Mouse (Mus musculus): ENCODE results near the gene Bcar3.

The Bcar3 gene

GRCm38 (mm10) chr3:122421042-122421702 is 127.2 kb downstream of the Bcar3 start:
- DNase-seq: no peak

GRCm38 (mm10) chr3:122421802-122422201 is 127.9 kb downstream of the Bcar3 start:
- DNase-seq: no peak

- DNase-seq: no peak
These were observed 128.3 kb downstream of the Bcar3 start for GRCm38 (mm10) chr3:122422276-122422675.

GRCm38 (mm10) chr3:122423643-122424042 is 129.7 kb downstream of the Bcar3 start:
- DNase-seq: no peak

- DNase-seq: no peak
These were observed 134.4 kb downstream of the Bcar3 start for GRCm38 (mm10) chr3:122428325-122428821.

GRCm38 (mm10) chr3:122430780-122431497 is 137.0 kb downstream of the Bcar3 start:
- no peak for DNase-seq

- no peak for DNase-seq
These were observed 139.0 kb downstream of the Bcar3 start for GRCm38 (mm10) chr3:122432811-122433406.

GRCm38 (mm10) chr3:122433975-122434626 is 140.2 kb downstream of the Bcar3 start:
- no peak for DNase-seq

- DNase-seq: no peak
These were observed 141.3 kb downstream of the Bcar3 start for GRCm38 (mm10) chr3:122434983-122435935.

GRCm38 (mm10) chr3:122438143-122438825 is 144.3 kb downstream of the Bcar3 start:
- no peak for DNase-seq

GRCm38 (mm10) chr3:122445696-122446095 is 151.8 kb downstream of the Bcar3 start:
- DNase-seq: no peak

- no peak for DNase-seq
These were observed 152.7 kb downstream of the Bcar3 start for GRCm38 (mm10) chr3:122446678-122447077.

- DNase-seq: no peak
These were observed 154.3 kb downstream of the Bcar3 start for GRCm38 (mm10) chr3:122448196-122448595.

- no peak for DNase-seq
These were observed 156.1 kb downstream of the Bcar3 start for GRCm38 (mm10) chr3:122450041-122450440.

- no peak for DNase-seq
These were observed 159.9 kb downstream of the Bcar3 start for GRCm38 (mm10) chr3:122453875-122454274.

GRCm38 (mm10) chr3:122456156-122456555 is 162.2 kb downstream of the Bcar3 start:
- DNase-seq: no peak

- no peak for DNase-seq
These were observed 162.9 kb downstream of the Bcar3 start for GRCm38 (mm10) chr3:122456807-122457206.

GRCm38 (mm10) chr3:122457723-122458122 is 163.8 kb downstream of the Bcar3 start:
- no peak for DNase-seq

GRCm38 (mm10) chr3:122458743-122459142 is 164.8 kb downstream of the Bcar3 start:
- no peak for DNase-seq

- no peak for DNase-seq
These were observed 167.0 kb downstream of the Bcar3 start for GRCm38 (mm10) chr3:122460848-122461511.

- DNase-seq: no peak
These were observed 167.6 kb downstream of the Bcar3 start for GRCm38 (mm10) chr3:122461512-122461881.
